Mouse (Mus musculus) lung, postnatal 0 days (tissue): ENCODE measurements around the gene Slc6a2.

Experiments used
- CTCF ChIP-seq: IDR thresholded peaks from 2 replicates; pipeline ENCODE4 v1.5.1; 2016; ENCODE audit warnings: antibody characterized with exemption, mild to moderate bottlenecking
- EP300 ChIP-seq: IDR thresholded peaks from 2 replicates; pipeline ENCODE4 v1.6.1; 2016; ENCODE audit warnings: antibody characterized with exemption, mild to moderate bottlenecking, control low read depth

DNA sequence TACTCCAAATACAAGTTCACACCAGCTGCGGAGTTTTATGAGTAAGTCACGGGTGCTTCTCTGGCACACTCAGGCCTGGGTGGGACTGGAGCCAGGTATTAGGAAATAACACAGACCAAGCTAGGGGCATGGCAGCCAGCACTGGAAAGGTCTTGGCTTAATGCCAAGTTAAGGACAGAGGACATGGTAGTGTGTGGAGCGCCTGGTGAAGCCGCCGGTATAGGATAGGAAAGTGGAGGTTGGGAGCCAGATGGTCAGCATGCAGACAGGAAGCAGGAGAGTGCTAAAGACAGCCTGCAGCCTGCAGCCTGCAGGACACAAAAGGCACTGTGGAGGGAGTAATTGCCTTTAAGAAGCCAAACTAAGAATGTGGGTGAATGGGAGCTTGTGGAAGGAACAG is 13.1 kb downstream of the Slc6a2 start:
- peak; percentile 66 for TF ChIP-seq EP300
- TF ChIP-seq CTCF: peak; percentile 66
